Mouse (Mus musculus) forebrain, embryonic 10.5 days (tissue): ENCODE data around the gene Gnl3. TPM values are rescaled to one million over a fixed set of nuclear protein-coding genes. Genes with fewer than 3 reads are reported as not detected.

ENCODE experiments used
- DNase-seq: peaks from one replicate; pipeline ENCODE4 v3.0.0-alpha.2; 2017; ENCODE audit warnings: low spot score; ENCODE audit errors: extremely low spot score
- H3K27ac ChIP-seq: fragments of 300-500 bp; sonication (generic); 2 replicates; pipeline ENCODE4 v1.5.1; 2016; ENCODE audit warnings: mild to moderate bottlenecking
- H3K27me3 ChIP-seq: fragments of 300-500 bp; sonication (generic); 2 replicates; pipeline ENCODE4 v1.6.1; 2016; ENCODE audit warnings: mild to moderate bottlenecking; ENCODE audit not compliant: poor library complexity, severe bottlenecking
- H3K36me3 ChIP-seq: fragments of 300-500 bp; sonication (generic); replicated peaks from 2 replicates; pipeline ENCODE4 v1.6.1; 2016; ENCODE audit warnings: mild to moderate bottlenecking, moderate library complexity
- H3K4me1 ChIP-seq: fragments of 300-500 bp; sonication (generic); 2 replicates; pipeline ENCODE4 v1.6.1; 2016
- H3K4me3 ChIP-seq: fragments of 300-500 bp; sonication (generic); 2 replicates; pipeline ENCODE4 v1.5.1; 2016; ENCODE audit warnings: mild to moderate bottlenecking, moderate library complexity
- H3K9me3 ChIP-seq: fragments of 300-500 bp; sonication (generic); 2 replicates; pipeline ENCODE4 v1.6.1; 2016; ENCODE audit warnings: mild to moderate bottlenecking, moderate library complexity
- WGBS: fragments of 180-500 bp; shearing (Covaris S2); methylation state at CpG from one replicate; pipeline ENCODE4 v1.1.7; 2016; 5-methylcytosine and 5-hydroxymethylcytosine counted together
- polyA plus RNA-seq: library from polyadenylated mRNA; unstranded; fragments of >200 nt; fragmentation: Nextera tagmentation; extraction: Ambion mirVana; gene quantifications from 2 replicates; pipeline ENCODE4 v1.2.1, GENCODE M21; 2016

Gene Gnl3
- polyA plus RNA-seq, 1 experiment from 2014 or later: 133 TPM

DNA sequence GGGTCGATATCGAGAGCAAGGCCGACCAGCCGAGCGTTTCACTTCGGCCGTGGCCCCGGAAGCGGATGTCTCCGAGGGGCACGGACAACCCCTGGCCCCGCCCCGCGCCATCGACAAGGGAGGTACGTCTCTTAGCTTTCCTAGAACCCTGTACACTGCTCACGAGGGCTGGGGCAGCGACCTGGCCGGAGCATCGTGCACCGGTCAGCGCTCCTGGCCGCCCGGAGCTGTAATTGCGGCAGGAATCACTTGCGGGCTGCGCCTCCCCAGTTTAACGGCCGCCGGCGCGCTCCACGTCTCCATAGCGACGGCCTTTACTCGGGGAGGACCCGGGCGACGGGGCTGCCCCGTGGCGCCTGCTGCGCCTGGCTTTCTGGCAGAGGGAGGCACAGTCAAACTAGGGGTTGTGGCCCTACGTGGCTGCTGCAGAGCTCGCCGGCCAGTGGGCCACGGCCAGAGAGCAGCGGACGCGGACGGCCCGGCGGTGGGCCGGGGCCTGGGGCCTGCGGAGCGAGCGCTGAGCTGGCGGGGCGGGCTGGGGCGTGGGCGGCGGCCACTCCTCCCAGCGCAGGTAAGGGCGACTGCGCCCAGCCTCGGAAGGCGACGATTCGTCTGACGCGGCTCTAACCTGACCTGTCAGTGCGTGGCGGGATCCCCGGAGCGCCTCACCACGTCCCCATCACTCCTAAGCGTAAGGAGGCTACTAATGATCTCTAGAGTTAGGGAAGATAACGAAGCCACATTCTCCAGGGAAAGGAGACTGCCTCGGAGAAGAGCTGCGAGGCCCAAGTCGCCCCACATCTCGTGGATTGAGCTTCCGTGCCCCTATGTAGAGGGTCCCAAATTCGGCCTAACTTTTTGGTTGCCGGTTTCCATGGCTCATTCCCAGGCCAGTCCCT lies 17.4 kb downstream of the Gnl3 start, which contains the start of the genes Glt8d1 and Spcs1:
TSS of gene Glt8d1 (plus strand) at position 94 of the 899 bp plus-strand sequence.
TSS of gene Spcs1 (minus strand) at position 366 of the 899 bp plus-strand sequence.
- Histone ChIP-seq H3K9me3 (no peaks in the 10 kb centered on the region), H3K4me3 (peak within 1 kb of the TSS; percentile 87), H3K27me3 (no peaks in the 10 kb centered on the region), H3K36me3 (peaks cover 32% of the 10 kb centered on the region), H3K4me1 (peaks cover 20% of the 10 kb centered on the region), H3K27ac (peak within 1 kb of the TSS; percentile 95)
- DNase-seq: peak; percentile 84
- WGBS: under 1% methylated on average over 84 of the region's 84 CpGs

GRCm38 (mm10) chr14:31000816-31001306 lies 18.1 kb downstream of the Gnl3 start:
- DNase-seq: no peak
- H3K4me3 ChIP-seq: peak overlapping the region; percentile 87
- no peaks in the 10 kb centered on the region for H3K9me3 ChIP-seq
- no peaks in the 10 kb centered on the region for H3K27me3 ChIP-seq
- peak overlapping the region; percentile 95 for H3K27ac ChIP-seq
- under 1% methylated on average over 21 of the region's 21 CpGs for WGBS
- H3K36me3 ChIP-seq: peaks cover 33% of the 10 kb centered on the region
- peaks cover 20% of the 10 kb centered on the region for H3K4me1 ChIP-seq

- 70% methylated on average over 10 of the region's 10 CpGs for WGBS
- Histone ChIP-seq H3K9me3 (no peaks in the 10 kb centered on the region), H3K4me3 (peak overlapping the region; percentile 87), H3K4me1 (peaks cover 20% of the 10 kb centered on the region), H3K27ac (peak overlapping the region; percentile 95; the same call in 1 of the 2 replicates), H3K36me3 (peaks cover 31% of the 10 kb centered on the region), H3K27me3 (no peaks in the 10 kb centered on the region)
- DNase-seq: no peak
Observed at GRCm38 (mm10) chr14:31000356-31000755, 18.6 kb downstream of the Gnl3 start.

DNA sequence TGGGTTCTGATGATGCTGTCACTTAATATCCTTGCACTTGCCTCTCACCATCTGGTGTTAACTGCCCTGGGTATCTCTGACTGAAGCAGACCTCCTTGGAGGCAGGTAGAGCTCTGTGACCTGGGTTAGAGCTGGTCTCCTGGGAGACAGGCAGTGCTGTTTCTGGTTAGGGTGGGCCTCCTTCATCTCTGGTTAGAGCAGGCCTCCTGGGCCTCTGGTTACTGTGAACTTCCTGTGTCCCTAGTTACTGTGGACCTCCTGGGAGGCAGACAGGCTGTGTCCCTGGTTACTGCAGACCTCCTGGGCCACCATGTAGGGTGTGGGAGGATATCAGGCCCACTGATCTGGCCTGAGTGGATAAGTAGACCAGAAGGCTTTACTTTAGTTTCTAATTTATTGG lies 22.5 kb downstream of the Gnl3 start:
- no peak for DNase-seq
- no peaks in the 10 kb centered on the region for H3K27me3 ChIP-seq
- H3K4me3 ChIP-seq: no peak overlapping the region
- H3K9me3 ChIP-seq: no peaks in the 10 kb centered on the region
- H3K4me1 ChIP-seq: peaks cover 9% of the 10 kb centered on the region
- no peak overlapping the region for H3K27ac ChIP-seq
- H3K36me3 ChIP-seq: peaks cover 33% of the 10 kb centered on the region

DNA sequence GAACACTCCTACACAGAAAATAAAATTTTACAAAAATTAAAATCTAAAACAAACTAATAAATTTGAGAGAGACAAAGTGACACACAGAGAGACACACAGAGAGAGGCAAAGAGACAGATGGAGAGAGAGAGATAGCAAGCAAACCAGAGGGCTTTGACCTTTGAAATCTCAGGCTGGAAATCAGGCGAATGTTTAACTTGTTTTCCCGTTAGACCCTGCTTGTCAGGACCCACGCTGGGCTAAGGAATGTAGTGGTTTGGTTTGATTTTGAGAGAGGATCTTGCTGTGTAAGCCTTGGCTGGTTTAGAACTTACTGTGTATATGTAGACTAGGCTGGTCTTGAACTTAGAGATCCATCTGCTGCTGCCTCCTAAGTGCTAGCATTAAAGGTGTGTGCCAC lies 42.7 kb downstream of the Gnl3 start:
- H3K27me3 ChIP-seq: no peaks in the 10 kb centered on the region
- no peaks in the 10 kb centered on the region for H3K4me1 ChIP-seq
- no peaks in the 10 kb centered on the region for H3K9me3 ChIP-seq
- no peak for DNase-seq
- H3K4me3 ChIP-seq: no peak overlapping the region
- WGBS: 88% methylated on average over 3 of the region's 3 CpGs
- no peak overlapping the region for H3K27ac ChIP-seq
- H3K36me3 ChIP-seq: peaks cover 52% of the 10 kb centered on the region

GRCm38 (mm10) chr14:30974204-30974603 lies 44.7 kb downstream of the Gnl3 start:
- WGBS: 74% methylated on average over 6 of the region's 6 CpGs
- DNase-seq: no peak
- no peak overlapping the region for H3K4me3 ChIP-seq
- no peaks in the 10 kb centered on the region for H3K27me3 ChIP-seq
- H3K4me1 ChIP-seq: no peaks in the 10 kb centered on the region
- no peaks in the 10 kb centered on the region for H3K9me3 ChIP-seq
- no peak overlapping the region for H3K27ac ChIP-seq
- H3K36me3 ChIP-seq: peaks cover 60% of the 10 kb centered on the region

Other genes with a start within 250 kb of the Gnl3 start
- 21.9 and 22.8 TPM in 2 replicates for gene Tmem110, start 193.6 kb downstream of the Gnl3 start, polyA plus RNA-seq
- 0.22 and 0.49 TPM in 2 replicates for gene Mustn1, start 140.0 kb downstream of the Gnl3 start, polyA plus RNA-seq
- gene Itih4, start 132.7 kb downstream of the Gnl3 start, polyA plus RNA-seq: not detected in 2 replicates
- 0.17 and 0.32 TPM in 2 replicates for gene Itih3, start 95.4 kb downstream of the Gnl3 start, polyA plus RNA-seq
- not detected in 2 replicates for gene Itih1, start 75.9 kb downstream of the Gnl3 start, polyA plus RNA-seq
- 24.4 and 25.7 TPM in 2 replicates for gene Nek4, start 67.8 kb downstream of the Gnl3 start, polyA plus RNA-seq
- 45.1 and 45.8 TPM in 2 replicates for gene Glt8d1, start 17.8 kb downstream of the Gnl3 start, polyA plus RNA-seq
- 261 and 264 TPM in 2 replicates for gene Spcs1, start 17.5 kb downstream of the Gnl3 start, polyA plus RNA-seq
- gene Pbrm1, start within 50 bp of the Gnl3 start, polyA plus RNA-seq: 144 TPM in 2 replicates
- 58.3 and 58.8 TPM in 2 replicates for gene Smim4, start 109.8 kb upstream of the Gnl3 start, polyA plus RNA-seq
- gene Nt5dc2, start 111.9 kb upstream of the Gnl3 start, polyA plus RNA-seq: 558 and 609 TPM in 2 replicates
- 20.7 and 21.6 TPM in 2 replicates for gene Stab1, start 149.5 kb upstream of the Gnl3 start, polyA plus RNA-seq
- gene Tnnc1, start 189.2 kb upstream of the Gnl3 start, polyA plus RNA-seq: 0.67 and 0.84 TPM in 2 replicates
- 401 and 402 TPM in 2 replicates for gene Nisch, start 197.8 kb upstream of the Gnl3 start, polyA plus RNA-seq
- 0.61 and 0.66 TPM in 2 replicates for gene Sema3g, start 198.7 kb upstream of the Gnl3 start, polyA plus RNA-seq
- gene Phf7, start 232.2 kb upstream of the Gnl3 start, polyA plus RNA-seq: 14.0 and 16.4 TPM in 2 replicates
- gene Bap1, start 232.3 kb upstream of the Gnl3 start, polyA plus RNA-seq: 146 and 151 TPM in 2 replicates